Mouse (Mus musculus): ENCODE data around the gene Olfml2b.

DNA sequence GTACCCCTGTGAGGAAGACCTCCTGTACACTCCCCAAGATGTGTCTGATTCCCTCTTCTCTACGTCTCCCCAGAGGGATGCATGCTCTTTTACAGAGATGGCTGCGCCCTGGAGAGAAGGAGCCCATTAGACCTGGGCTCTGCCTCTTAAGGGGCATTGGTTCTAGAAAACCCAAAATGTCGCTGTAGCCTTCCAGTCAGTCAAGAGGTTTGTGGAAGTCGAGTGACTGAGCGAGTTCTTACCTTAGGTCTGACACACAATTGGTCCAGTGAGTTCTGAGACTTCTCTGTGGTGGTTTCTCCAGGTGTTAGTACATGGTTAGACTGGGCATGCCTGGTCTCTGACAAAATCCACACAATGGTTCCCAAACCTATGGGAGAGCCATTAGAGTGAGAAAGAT, 12.8 kb upstream of the Olfml2b start:
- TF ChIP-seq CTCF (IDR thresholded peaks at IDR 0.05; ENCODE audit: low read depth, low read length) = no peak
- no peak for TF ChIP-seq GATA2 (IDR thresholded peaks at IDR 0.05; ENCODE audit: borderline replicate concordance, low read depth, low read length)
- no peak for TF ChIP-seq GATA1 (IDR thresholded peaks at IDR 0.05; ENCODE audit: borderline replicate concordance, low read length)
- TF ChIP-seq POLR2AphosphoS5 (IDR thresholded peaks at IDR 0.05; ENCODE audit: insufficient replicate concordance, low read depth, low read length) = no peak
- TF ChIP-seq TAL1 (conservative IDR thresholded peaks at IDR 0.05; ENCODE audit: low read depth, low read length) = no peak
